Mouse (Mus musculus): ENCODE results near the gene Prap1.

Prap1 gene

GRCm38 (mm10) chr7:140135106-140135770 lies 42.0 kb downstream of the Prap1 start:
- Histone ChIP-seq H3K4me1 (replicated peaks; ENCODE audit: low read depth, low read length) (peaks cover 13% of the 10 kb centered on the region), H3K4me3 (replicated peaks; ENCODE audit: low read length) (no peak overlapping the region), H3K9me3 (ENCODE audit: low read length) (no peaks in the 10 kb centered on the region), H3K27me3 (ENCODE audit: insufficient read depth, low read length) (no peaks in the 10 kb centered on the region), H3K36me3 (ENCODE audit: insufficient read depth, low read length) (peaks cover 62% of the 10 kb centered on the region)
- TF ChIP-seq NANOG (IDR thresholded peaks at IDR 0.05; ENCODE audit: borderline replicate concordance, low read length), result no peak
- no peak for TF ChIP-seq POU5F1 (IDR thresholded peaks at IDR 0.05; ENCODE audit: borderline replicate concordance, low read length)
- no peak for TF ChIP-seq CTCF (conservative IDR thresholded peaks at IDR 0.05; ENCODE audit: low read length)

- no peaks in the 10 kb centered on the region for H3K27me3 ChIP-seq (ENCODE audit: insufficient read depth, low read length)
- H3K9me3 ChIP-seq (ENCODE audit: low read length), result no peaks in the 10 kb centered on the region
- H3K36me3 ChIP-seq (ENCODE audit: insufficient read depth, low read length), result peaks cover 51% of the 10 kb centered on the region
- TF ChIP-seq CTCF (conservative IDR thresholded peaks at IDR 0.05; ENCODE audit: low read length), result no peak
- no peak for TF ChIP-seq POU5F1 (IDR thresholded peaks at IDR 0.05; ENCODE audit: borderline replicate concordance, low read length)
- no peak for TF ChIP-seq NANOG (IDR thresholded peaks at IDR 0.05; ENCODE audit: borderline replicate concordance, low read length)
- H3K4me1 ChIP-seq (replicated peaks; ENCODE audit: low read depth, low read length), result peaks cover 16% of the 10 kb centered on the region
- H3K4me3 ChIP-seq (replicated peaks; ENCODE audit: low read length), result peak within 1 kb of the TSS; percentile 91
These were observed 44.2 kb downstream of the Prap1 start, which contains the start of gene Mtg1 for GRCm38 (mm10) chr7:140137135-140138020. Gene Mtg1 (plus strand): TSS chr7:140137564.

GRCm38 (mm10) chr7:140138021-140138310 lies 44.8 kb downstream of the Prap1 start:
- Histone ChIP-seq H3K4me3 (replicated peaks; ENCODE audit: low read length) (peak overlapping the region; percentile 91), H3K9me3 (ENCODE audit: low read length) (no peaks in the 10 kb centered on the region), H3K36me3 (ENCODE audit: insufficient read depth, low read length) (peaks cover 45% of the 10 kb centered on the region), H3K27me3 (ENCODE audit: insufficient read depth, low read length) (no peaks in the 10 kb centered on the region), H3K4me1 (replicated peaks; ENCODE audit: low read depth, low read length) (peaks cover 16% of the 10 kb centered on the region)
- TF ChIP-seq POU5F1 (IDR thresholded peaks at IDR 0.05; ENCODE audit: borderline replicate concordance, low read length) (no peak), CTCF (conservative IDR thresholded peaks at IDR 0.05; ENCODE audit: low read length) (no peak), NANOG (IDR thresholded peaks at IDR 0.05; ENCODE audit: borderline replicate concordance, low read length) (no peak)

DNA sequence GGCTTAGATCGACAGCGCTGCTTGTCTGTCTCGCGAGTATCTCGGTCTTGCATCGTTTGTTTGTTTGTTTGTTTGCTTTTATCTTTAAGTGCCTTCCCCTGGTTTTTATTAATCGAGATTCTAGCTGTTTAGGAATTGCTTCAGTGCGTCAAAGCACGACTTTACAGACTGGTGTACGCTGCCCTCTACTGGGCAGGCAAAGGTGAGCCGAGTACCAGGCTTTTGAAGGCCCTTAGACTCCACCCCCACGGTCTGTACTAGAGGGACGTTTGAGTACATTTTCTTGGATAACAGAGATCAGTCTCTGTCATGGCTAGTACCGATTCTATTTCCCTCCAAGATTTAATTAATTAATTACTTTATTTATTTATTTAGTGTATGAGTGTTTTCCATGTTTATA lies 48.2 kb downstream of the Prap1 start:
- Histone ChIP-seq H3K27me3 (ENCODE audit: insufficient read depth, low read length) (no peaks in the 10 kb centered on the region), H3K9me3 (ENCODE audit: low read length) (no peaks in the 10 kb centered on the region), H3K4me1 (replicated peaks; ENCODE audit: low read depth, low read length) (peaks cover 16% of the 10 kb centered on the region), H3K36me3 (ENCODE audit: insufficient read depth, low read length) (peaks cover 45% of the 10 kb centered on the region), H3K4me3 (replicated peaks; ENCODE audit: low read length) (no peak overlapping the region)
- no peak for TF ChIP-seq POU5F1 (IDR thresholded peaks at IDR 0.05; ENCODE audit: borderline replicate concordance, low read length)
- TF ChIP-seq CTCF (conservative IDR thresholded peaks at IDR 0.05; ENCODE audit: low read length), result peak; percentile 67
- no peak for TF ChIP-seq NANOG (IDR thresholded peaks at IDR 0.05; ENCODE audit: borderline replicate concordance, low read length)

GRCm38 (mm10) chr7:140144550-140144949 lies 51.4 kb downstream of the Prap1 start:
- no peak overlapping the region for H3K4me3 ChIP-seq (replicated peaks; ENCODE audit: low read length)
- no peaks in the 10 kb centered on the region for H3K27me3 ChIP-seq (ENCODE audit: insufficient read depth, low read length)
- H3K4me1 ChIP-seq (replicated peaks; ENCODE audit: low read depth, low read length), result peaks cover 3% of the 10 kb centered on the region; the same call in 1 of the 2 replicates
- H3K9me3 ChIP-seq (ENCODE audit: low read length), result no peaks in the 10 kb centered on the region
- TF ChIP-seq NANOG (IDR thresholded peaks at IDR 0.05; ENCODE audit: borderline replicate concordance, low read length), result no peak
- TF ChIP-seq POU5F1 (IDR thresholded peaks at IDR 0.05; ENCODE audit: borderline replicate concordance, low read length), result no peak
- no peak for TF ChIP-seq CTCF (conservative IDR thresholded peaks at IDR 0.05; ENCODE audit: low read length)
- H3K36me3 ChIP-seq (ENCODE audit: insufficient read depth, low read length), result peaks cover 70% of the 10 kb centered on the region
